Mouse (Mus musculus) heart, embryonic 10.5 days (tissue): ENCODE results near the gene Jak3. TPM values are rescaled to one million over a fixed set of nuclear protein-coding genes. Genes with fewer than 3 reads are reported as not detected.
A peak's percentile ranks its signal among the peaks of the same experiment; 100 is the strongest.

Experiments
- DNase-seq: peaks from one replicate; pipeline ENCODE4 v3.0.0-alpha.2; 2017; ENCODE audit warnings: low spot score
- H3K27ac ChIP-seq: fragments of 300-500 bp; sonication (generic); 2 replicates; pipeline ENCODE4 v1.5.1; 2016; ENCODE audit warnings: mild to moderate bottlenecking
- H3K27me3 ChIP-seq: fragments of 300-500 bp; sonication (generic); 2 replicates; pipeline ENCODE4 v1.6.1; 2016; ENCODE audit warnings: mild to moderate bottlenecking; ENCODE audit not compliant: poor library complexity, insufficient read depth, severe bottlenecking
- H3K36me3 ChIP-seq: fragments of 300-500 bp; sonication (generic); 2 replicates; pipeline ENCODE4 v1.6.1; 2016; ENCODE audit warnings: mild to moderate bottlenecking, moderate library complexity
- H3K4me1 ChIP-seq: fragments of 300-500 bp; sonication (generic); 2 replicates; pipeline ENCODE4 v1.6.1; 2016; ENCODE audit warnings: mild to moderate bottlenecking
- H3K4me3 ChIP-seq: fragments of 300-500 bp; sonication (generic); 2 replicates; pipeline ENCODE4 v1.5.1; 2016; ENCODE audit warnings: mild to moderate bottlenecking, moderate library complexity
- H3K9me3 ChIP-seq: fragments of 300-500 bp; sonication (generic); 2 replicates; pipeline ENCODE4 v1.6.1; 2016; ENCODE audit warnings: mild to moderate bottlenecking, moderate library complexity
- WGBS: fragments of 180-500 bp; shearing (Covaris S2); methylation state at CpG from one replicate; pipeline ENCODE4 v1.1.7; 2016; 5-methylcytosine and 5-hydroxymethylcytosine counted together
- polyA plus RNA-seq: library from polyadenylated mRNA; unstranded; fragments of >200 nt; fragmentation: Nextera tagmentation; extraction: Ambion mirVana; gene quantifications from 2 replicates; pipeline ENCODE4 v1.2.1, GENCODE M21; 2016

Gene Jak3
- polyA plus RNA-seq, 1 experiment from 2014 or later: 6.7 TPM

DNA sequence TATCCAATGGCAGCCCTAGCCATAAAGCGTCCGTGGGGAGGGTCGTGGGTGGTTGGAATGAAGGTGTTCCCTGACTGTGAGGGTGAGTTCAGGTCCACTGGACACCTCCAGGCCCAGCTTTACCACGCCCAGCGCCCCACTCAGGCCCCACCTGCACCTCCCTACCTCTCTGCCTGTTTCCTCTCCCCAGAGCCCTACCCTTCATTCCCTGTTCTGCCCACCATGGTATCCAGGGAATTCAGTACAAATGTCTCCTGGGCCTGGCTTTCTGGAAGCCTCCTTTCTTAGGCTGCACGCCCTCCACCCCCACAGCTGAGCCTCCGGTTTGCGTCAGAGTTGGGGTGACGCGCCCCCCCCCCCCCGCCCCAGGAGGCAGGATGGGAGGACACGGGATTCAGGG, 5.9 kb upstream of the Jak3 start:
- Histone ChIP-seq H3K4me1 (peaks cover 65% of the 10 kb centered on the region), H3K4me3 (peak overlapping the region; percentile 64), H3K36me3 (no peaks in the 10 kb centered on the region), H3K27ac (peak overlapping the region; percentile 71), H3K27me3 (peaks cover 23% of the 10 kb centered on the region), H3K9me3 (no peaks in the 10 kb centered on the region)
- WGBS: 12% methylated on average over 12 of the region's 12 CpGs
- no peak for DNase-seq

DNA sequence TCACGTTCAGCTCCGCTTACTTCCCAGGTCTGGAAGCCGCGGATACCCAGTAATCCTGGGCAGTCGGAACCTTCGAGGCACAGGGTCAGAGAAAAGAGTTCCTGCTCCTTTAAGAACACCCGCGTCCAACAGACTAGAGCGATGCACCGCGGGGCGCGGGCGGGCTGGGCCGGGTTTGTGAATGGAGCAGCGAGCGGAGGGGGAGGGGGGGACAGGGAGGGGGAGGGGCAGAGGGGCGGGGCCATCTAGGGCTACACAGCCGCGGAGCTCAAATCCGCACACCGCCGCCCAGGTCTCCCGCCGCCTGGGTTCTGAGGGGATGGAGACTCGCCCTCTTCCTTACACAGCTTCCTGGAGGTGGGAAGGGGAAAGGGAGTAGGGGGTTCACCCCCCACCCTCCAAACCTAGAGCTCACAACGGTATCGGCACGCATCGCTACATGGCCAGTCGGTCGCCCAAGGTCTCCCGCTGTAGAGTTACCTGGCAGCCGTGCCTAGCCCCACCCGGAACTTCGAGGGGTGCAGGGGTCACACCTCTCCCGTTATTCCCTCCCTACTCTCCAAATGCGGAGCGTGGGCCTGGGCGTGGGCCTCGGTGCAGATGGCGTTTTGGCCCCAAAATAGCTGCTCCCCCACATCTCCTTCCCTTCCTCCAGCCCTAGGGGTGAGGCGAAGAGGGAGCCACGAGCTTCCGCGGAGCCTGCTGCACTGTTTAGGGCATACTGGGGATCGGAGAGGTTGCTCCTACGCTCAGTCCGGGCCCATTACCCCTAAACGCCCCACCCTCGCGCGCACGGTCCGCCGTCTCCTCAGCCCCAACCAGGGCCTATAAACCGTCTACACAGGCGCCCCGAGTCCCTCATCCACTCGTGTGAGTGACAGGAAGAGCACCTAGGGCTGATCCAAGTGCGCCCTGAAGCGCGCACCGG, 5.2 kb upstream of the Jak3 start:
- peak; percentile 87 for DNase-seq
- Histone ChIP-seq H3K4me1 (peaks cover 63% of the 10 kb centered on the region), H3K27me3 (peaks cover 30% of the 10 kb centered on the region), H3K4me3 (peak overlapping the region; percentile 64), H3K9me3 (no peaks in the 10 kb centered on the region), H3K27ac (peak overlapping the region; percentile 71), H3K36me3 (no peaks in the 10 kb centered on the region)
- WGBS: under 1% methylated on average over 57 of the region's 64 CpGs

DNA sequence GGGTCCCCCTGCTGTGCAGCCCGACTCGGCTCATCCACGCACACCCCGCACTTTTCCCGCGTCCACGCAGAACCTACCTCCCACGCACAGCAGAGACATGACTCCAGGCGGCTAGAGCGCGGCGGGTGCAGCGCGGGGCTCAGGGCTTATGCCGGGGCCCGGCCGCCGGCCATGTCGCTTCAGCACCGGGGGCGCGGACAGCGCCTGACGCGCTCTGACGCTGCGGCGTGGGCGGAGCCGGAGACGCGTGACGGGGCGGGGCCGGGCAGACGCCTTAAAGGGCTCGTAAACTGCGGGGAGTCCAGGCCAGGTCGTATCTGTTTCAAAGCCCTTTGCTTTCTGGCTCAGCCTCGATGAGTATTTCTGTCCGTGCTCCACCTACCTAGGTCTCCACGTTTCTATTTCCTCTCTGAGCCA, 4.5 kb upstream of the Jak3 start, which contains the start of gene Unc13a:
Unc13a (minus strand) TSS at position 209 of the 417 bp plus-strand sequence.
- Histone ChIP-seq H3K27ac (peak within 1 kb of the TSS; percentile 77), H3K9me3 (no peaks in the 10 kb centered on the region), H3K4me1 (peaks cover 65% of the 10 kb centered on the region), H3K4me3 (peak within 1 kb of the TSS; percentile 64), H3K36me3 (no peaks in the 10 kb centered on the region), H3K27me3 (peaks cover 24% of the 10 kb centered on the region)
- DNase-seq: peak; percentile 92
- WGBS: under 1% methylated on average over 42 of the region's 42 CpGs

DNA sequence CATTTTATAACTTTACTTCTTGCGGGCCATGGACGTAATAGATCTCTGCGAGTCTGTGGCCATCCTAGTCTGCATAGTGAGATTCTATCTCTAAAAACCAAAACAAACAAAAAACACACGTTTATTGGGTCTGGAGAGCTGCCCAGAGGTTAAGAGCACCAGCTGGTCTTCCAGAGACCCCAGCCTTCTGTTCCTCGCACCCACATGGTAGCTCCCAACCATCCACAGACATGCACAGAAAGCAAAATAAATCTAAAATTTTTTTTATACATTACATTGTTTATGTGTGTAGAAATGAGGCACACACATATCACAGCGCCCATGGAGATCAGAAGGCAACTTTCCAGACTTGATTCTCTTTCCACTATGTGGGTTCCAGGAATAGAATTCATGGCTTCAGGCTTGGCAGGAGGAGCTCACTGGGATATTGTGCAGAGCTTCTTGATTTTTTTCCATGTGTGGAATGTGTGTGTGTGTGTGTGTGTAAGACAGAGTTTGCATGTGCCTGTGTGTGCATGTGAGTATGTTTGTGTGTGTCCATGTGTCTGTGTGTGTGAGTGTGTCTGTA, 3.8 kb upstream of the Jak3 start:
- Histone ChIP-seq H3K27ac (peak overlapping the region; percentile 77), H3K9me3 (no peaks in the 10 kb centered on the region), H3K36me3 (no peaks in the 10 kb centered on the region), H3K4me1 (peaks cover 63% of the 10 kb centered on the region), H3K27me3 (peaks cover 29% of the 10 kb centered on the region), H3K4me3 (peak overlapping the region; percentile 64; the same call in 1 of the 2 replicates)
- DNase-seq: no peak
- 65% methylated on average over 6 of the region's 6 CpGs for WGBS

DNA sequence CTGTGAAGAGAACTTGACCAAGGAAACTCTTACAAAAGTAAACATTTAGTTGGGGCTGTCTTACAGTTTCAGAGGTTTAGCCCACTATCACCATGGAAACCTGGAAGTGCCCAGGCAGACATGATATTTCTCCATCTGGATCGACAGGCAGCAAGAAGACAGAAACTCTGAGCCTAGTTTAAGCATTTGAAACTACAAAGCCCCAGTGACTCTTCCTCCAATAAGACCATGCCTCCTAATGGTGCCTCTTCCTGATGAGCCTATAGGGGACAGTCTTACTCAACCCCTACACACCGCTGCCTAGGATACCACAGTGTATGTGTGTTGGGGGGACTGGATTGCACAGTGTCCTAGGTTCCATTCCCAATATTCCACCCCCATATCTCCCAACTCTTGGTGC, 2.0 kb upstream of the Jak3 start:
- WGBS: 77% methylated on average over 2 of the region's 2 CpGs
- peaks cover 42% of the 10 kb centered on the region for H3K27me3 ChIP-seq
- peaks cover 49% of the 10 kb centered on the region for H3K4me1 ChIP-seq
- H3K36me3 ChIP-seq: no peaks in the 10 kb centered on the region
- no peak overlapping the region for H3K4me3 ChIP-seq
- no peak overlapping the region for H3K27ac ChIP-seq
- H3K9me3 ChIP-seq: 0 out of 2 replicates have a peak, but pooled peaks cover 2% of the 10 kb centered on the region
- no peak for DNase-seq

DNA sequence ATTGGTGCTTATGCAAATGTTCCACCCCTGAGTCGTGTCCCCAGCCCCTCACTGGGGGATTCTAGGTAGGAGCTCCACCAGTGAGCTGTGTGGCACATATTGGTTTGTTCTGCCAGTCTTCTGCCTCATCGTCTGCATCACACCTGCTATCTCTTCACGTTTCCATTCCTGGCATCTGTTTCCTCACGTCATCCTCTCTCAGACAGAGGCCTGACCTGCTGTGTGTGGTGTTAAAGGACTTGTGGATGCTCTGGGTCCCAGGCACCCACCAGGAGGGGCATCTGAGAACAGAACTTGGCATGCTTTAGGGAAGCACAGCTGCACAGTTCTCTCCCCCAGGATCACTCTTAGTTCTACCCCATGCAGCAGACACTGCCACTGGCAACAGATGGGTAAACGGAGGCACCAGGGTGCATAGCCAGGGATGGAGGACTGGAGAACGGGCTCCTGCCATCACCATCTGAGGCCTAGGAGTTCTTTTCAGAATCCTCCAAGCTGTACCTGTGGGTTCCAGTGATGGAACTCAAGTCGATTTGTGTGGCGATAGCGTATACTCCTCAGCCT, 558 bp upstream of the Jak3 start:
- Histone ChIP-seq H3K4me1 (peaks cover 48% of the 10 kb centered on the region), H3K36me3 (no peaks in the 10 kb centered on the region), H3K27me3 (peaks cover 57% of the 10 kb centered on the region), H3K4me3 (peak overlapping the region; percentile 81), H3K27ac (peak overlapping the region; percentile 94; the same call in 1 of the 2 replicates), H3K9me3 (0 out of 2 replicates have a peak, but pooled peaks cover 2% of the 10 kb centered on the region)
- WGBS: 31% methylated on average over 9 of the region's 9 CpGs
- DNase-seq: no peak

DNA sequence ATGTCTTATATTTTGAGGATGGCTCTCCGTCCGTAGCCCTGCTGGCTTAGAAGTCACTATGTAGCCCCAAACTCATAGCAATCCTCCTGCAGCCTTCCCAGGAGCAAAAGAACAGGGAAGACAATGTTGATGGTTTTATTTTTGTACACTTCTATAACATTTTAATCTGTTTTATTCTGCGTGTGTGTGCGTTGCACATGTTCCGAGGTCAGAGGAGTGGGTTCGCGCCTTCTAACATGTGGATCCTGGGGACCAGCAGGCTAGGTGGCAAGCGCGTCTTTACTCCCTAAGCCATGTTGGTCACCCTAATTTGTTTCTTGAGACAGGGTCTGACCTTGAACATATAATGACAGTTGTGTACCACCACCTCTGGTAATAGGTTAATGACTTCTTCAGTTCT, 707 bp downstream of the Jak3 start:
- DNase-seq: no peak
- H3K9me3 ChIP-seq: 0 out of 2 replicates have a peak, but pooled peaks cover 2% of the 10 kb centered on the region
- 53% methylated on average over 9 of the region's 9 CpGs for WGBS
- peaks cover 62% of the 10 kb centered on the region for H3K27me3 ChIP-seq
- peaks cover 43% of the 10 kb centered on the region for H3K4me1 ChIP-seq
- no peaks in the 10 kb centered on the region for H3K36me3 ChIP-seq
- H3K27ac ChIP-seq: peak overlapping the region; percentile 94; the same call in 1 of the 2 replicates
- peak overlapping the region; percentile 81 for H3K4me3 ChIP-seq

DNA sequence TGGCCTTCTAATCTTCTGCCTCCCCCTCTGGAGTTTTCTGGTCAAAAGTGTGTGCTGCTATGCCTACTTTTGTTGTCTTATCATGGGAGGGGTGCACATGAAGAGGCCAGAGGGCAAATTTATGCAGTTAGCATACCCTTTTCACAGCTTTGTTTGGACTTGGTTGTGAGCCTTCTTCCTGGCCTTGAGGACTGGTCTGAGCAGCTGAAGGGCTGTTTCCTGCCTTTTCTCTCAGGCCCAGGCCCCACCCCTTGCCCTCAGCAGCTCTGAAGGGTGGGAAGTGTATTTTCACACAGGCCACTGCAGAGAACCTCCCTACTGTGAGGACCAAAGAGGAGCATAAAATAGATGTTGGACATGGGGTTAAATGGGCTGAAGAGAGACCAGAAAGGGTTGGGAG, 1.5 kb downstream of the Jak3 start:
- Histone ChIP-seq H3K27me3 (peaks cover 69% of the 10 kb centered on the region), H3K27ac (no peak overlapping the region), H3K4me3 (no peak overlapping the region), H3K4me1 (peaks cover 43% of the 10 kb centered on the region), H3K9me3 (0 out of 2 replicates have a peak, but pooled peaks cover 2% of the 10 kb centered on the region), H3K36me3 (no peaks in the 10 kb centered on the region)
- no peak for DNase-seq

DNA sequence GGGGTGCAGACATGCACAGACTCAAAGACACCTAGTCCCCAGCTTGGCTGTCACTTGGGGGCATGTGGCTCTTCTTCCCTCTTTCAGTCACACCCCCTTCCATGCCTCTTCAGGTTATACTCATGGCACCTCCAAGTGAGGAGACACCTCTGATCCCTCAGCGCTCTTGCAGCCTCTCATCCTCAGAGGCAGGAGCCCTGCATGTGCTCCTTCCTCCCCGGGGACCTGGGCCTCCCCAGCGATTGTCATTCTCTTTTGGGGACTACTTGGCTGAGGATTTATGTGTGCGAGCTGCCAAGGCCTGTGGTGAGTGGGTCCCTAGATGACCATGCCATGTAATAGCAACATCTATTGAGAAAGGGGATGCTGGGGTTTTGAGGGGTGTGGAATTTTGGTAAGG, 2.1 kb downstream of the Jak3 start:
- no peak for DNase-seq
- WGBS: 55% methylated on average over 4 of the region's 4 CpGs
- Histone ChIP-seq H3K4me3 (no peak overlapping the region), H3K27ac (no peak overlapping the region), H3K27me3 (peaks cover 76% of the 10 kb centered on the region), H3K4me1 (peaks cover 42% of the 10 kb centered on the region), H3K36me3 (no peaks in the 10 kb centered on the region), H3K9me3 (0 out of 2 replicates have a peak, but pooled peaks cover 2% of the 10 kb centered on the region)

DNA sequence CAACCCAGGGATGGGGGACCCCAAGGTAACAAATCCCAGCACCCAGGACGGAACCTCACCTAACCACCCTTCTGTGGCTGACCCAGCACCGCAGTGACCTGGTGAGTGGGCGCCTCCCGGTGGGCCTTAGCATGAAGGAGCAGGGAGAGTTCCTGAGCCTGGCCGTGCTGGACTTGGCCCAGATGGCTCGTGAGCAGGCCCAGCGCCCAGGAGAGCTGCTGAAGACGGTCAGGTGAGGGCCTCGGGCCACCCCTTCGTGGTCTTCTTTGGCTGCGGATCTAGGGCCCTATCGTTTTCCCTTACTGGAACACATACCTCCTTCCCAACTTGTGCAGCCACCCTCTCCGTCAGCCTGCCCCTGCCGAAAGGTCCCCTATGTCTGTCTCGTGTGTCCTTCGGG, 3.0 kb downstream of the Jak3 start:
- WGBS: 16% methylated on average over 16 of the region's 16 CpGs
- Histone ChIP-seq H3K27me3 (peaks cover 85% of the 10 kb centered on the region), H3K36me3 (no peaks in the 10 kb centered on the region), H3K4me3 (peak overlapping the region; percentile 55), H3K27ac (0 out of 2 replicates have a peak overlapping the region, but pooled peaks have one; percentile 52), H3K9me3 (0 out of 2 replicates have a peak, but pooled peaks cover 2% of the 10 kb centered on the region), H3K4me1 (peaks cover 42% of the 10 kb centered on the region)
- no peak for DNase-seq

DNA sequence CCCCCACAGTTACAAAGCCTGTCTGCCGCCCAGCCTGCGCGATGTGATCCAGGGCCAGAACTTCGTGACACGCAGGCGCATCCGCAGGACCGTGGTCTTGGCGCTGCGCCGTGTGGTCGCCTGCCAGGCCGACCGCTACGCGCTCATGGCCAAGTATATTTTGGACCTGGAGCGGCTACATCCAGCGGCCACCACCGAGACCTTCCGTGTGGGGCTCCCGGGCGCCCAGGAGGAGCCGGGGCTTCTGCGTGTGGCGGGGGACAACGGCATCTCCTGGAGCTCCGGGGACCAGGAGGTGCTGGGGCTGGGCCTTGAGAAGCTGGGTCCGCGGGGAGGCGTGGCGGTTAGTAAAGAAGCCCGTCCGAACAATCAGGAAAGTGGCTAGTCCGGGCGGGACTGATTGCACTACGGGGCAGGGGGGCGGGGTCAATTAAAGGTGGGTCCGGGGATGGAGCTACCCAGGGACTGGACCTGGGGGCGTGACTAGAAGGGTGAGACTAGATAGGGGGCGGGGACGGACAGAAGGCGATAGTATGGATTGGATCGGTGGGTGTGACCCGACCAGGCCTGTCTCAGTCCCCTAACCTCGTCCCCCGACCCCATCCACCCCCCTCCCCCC, 3.6 kb downstream of the Jak3 start:
- peak overlapping the region; percentile 52; the same call in 1 of the 2 replicates for H3K27ac ChIP-seq
- peaks cover 90% of the 10 kb centered on the region for H3K27me3 ChIP-seq
- peaks cover 42% of the 10 kb centered on the region for H3K4me1 ChIP-seq
- 5% methylated on average over 46 of the region's 46 CpGs for WGBS
- H3K36me3 ChIP-seq: no peaks in the 10 kb centered on the region
- H3K9me3 ChIP-seq: 0 out of 2 replicates have a peak, but pooled peaks cover 2% of the 10 kb centered on the region
- peak overlapping the region; percentile 55 for H3K4me3 ChIP-seq
- no peak for DNase-seq

DNA sequence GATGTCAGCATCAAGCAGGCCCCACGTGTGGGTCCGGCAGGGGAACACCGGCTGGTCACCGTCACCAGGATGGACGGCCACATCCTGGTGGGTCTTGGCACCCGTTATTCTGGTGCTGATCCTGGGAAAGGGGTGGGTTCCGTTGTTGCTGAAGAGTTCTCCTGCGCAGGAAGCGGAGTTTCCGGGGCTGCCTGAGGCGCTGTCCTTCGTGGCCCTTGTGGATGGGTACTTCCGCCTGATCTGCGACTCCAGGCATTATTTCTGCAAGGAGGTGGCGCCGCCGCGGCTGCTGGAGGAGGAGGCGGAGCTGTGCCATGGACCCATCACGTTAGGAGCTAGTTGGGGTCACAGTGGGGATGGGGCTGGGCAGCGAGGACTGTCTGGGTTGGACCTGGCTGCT, 4.4 kb downstream of the Jak3 start:
- Histone ChIP-seq H3K27me3 (peaks cover 94% of the 10 kb centered on the region), H3K9me3 (0 out of 2 replicates have a peak, but pooled peaks cover 2% of the 10 kb centered on the region), H3K4me1 (peaks cover 42% of the 10 kb centered on the region), H3K36me3 (no peaks in the 10 kb centered on the region), H3K4me3 (peak overlapping the region; percentile 55), H3K27ac (no peak overlapping the region)
- whole genome bisulfite sequencing: 8% methylated on average over 21 of the region's 21 CpGs
- DNase-seq: no peak
